ENCODE assay signal across 8 mouse cellular contexts in the genomic region with DNA sequence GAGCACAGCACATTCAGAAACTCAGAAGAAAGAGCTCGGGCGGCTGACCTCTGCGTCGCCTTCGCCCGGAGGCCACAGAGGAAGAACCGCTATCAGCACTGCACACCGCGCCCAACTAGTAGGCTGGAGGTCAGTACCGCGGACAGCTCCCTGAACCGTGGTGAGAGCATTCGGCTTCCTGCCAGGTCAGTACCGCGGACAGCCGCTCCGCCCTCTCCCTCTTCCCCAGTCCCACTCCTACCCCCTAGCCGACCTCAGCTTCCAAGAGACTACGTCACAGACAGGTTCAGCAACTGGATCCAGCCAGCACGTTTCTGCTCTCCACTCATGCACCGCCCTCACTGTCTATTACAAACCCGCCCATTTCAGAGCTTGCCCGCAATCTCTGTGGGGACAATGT. TPM values are rescaled to one million over a fixed set of nuclear protein-coding genes. Genes with fewer than 3 reads are reported as not detected.
DNase-seq lines count a peak whose midpoint lies in the region; ATAC-seq and TF ChIP-seq lines count a peak whose summit lies in the region.

No protein-coding gene starts in this region.

- no peaks in the 10 kb centered on the region for H3K4me1 ChIP-seq in ES-Bruce4 (ENCODE audit: control insufficient read depth, insufficient read depth, low read length)
- 0 out of 2 replicates have a peak, but pooled peaks cover 4% of the 10 kb centered on the region for H3K4me1 ChIP-seq in lung, postnatal 0 days (ENCODE audit: insufficient read depth, low read depth, low read length)

- TF ChIP-seq CTCF in ES-Bruce4 (IDR thresholded peaks at IDR 0.05; ENCODE audit: low read depth, low read length), result no peak
- 0 out of 2 replicates have a peak, but pooled peaks have one; percentile 13 for TF ChIP-seq CTCF in lung, postnatal 0 days (IDR thresholded peaks at IDR 0.05)

- no peak overlapping the region for H3K4me3 ChIP-seq in ES-Bruce4 (ENCODE audit: low read depth, low read length)
- no peak overlapping the region for H3K4me3 ChIP-seq in lung, postnatal 0 days (ENCODE audit: low read depth, low read length)

- no peak overlapping the region for H3K9ac ChIP-seq in ES-Bruce4 (ENCODE audit: low read depth, poor library complexity, severe bottlenecking)
- H3K9ac ChIP-seq in lung, postnatal 0 days (replicated peaks; ENCODE audit: low read depth), result no peak overlapping the region

- intact Hi-C loops in heart, postnatal 36 days (cut with DNase I), result no loop called here

- WGBS in lung, postnatal 0 days, result 4% methylated on average over 23 of the region's 23 CpGs

- H3K9me3 ChIP-seq in ES-Bruce4 (replicated peaks; ENCODE audit: control insufficient read depth, insufficient read depth, low read length, poor library complexity, severe bottlenecking), result no peaks in the 10 kb centered on the region
- no peaks in the 10 kb centered on the region for H3K9me3 ChIP-seq in lung, postnatal 0 days (ENCODE audit: low read length)

- TF ChIP-seq POLR2A in ES-Bruce4 (IDR thresholded peaks at IDR 0.05; ENCODE audit: insufficient read depth, low read length), result no peak

- no peaks in the 10 kb centered on the region for H3K36me3 ChIP-seq in ES-Bruce4 (ENCODE audit: control insufficient read depth, insufficient read depth, low read length, poor library complexity, severe bottlenecking)
- no peaks in the 10 kb centered on the region for H3K36me3 ChIP-seq in lung, postnatal 0 days (ENCODE audit: insufficient read depth, low read length)

- ATAC-seq in lung, postnatal 0 days, result peak; percentile 96
- no peak for ATAC-seq in inflammation-experienced regulatory T-cells, adult 6 months

- peak; percentile 85 for DNase-seq in adipocyte (ENCODE audit: low spot score)
- peak; percentile 14 for DNase-seq in fibroblast of lung, adult 2 months (ENCODE audit: low read depth)
- DNase-seq in heart, postnatal 36 days, result peak; percentile 88 to 91
- peak; percentile 79 to 85 for DNase-seq in layer of hippocampus, postnatal 10 days (ENCODE audit: low spot score in 2 of 2)
- DNase-seq in lung, postnatal 0 days (ENCODE audit: low spot score), result peak; percentile 95
- peak; percentile 58 for DNase-seq in spleen, adult 12 weeks (ENCODE audit: low spot score)

- H3K27ac ChIP-seq in ES-Bruce4 (ENCODE audit: insufficient read depth, low read length), result no peak overlapping the region
- no peak overlapping the region for H3K27ac ChIP-seq in lung, postnatal 0 days (ENCODE audit: low read length)

- no peak overlapping the region for H3K4me2 ChIP-seq in lung, postnatal 0 days (replicated peaks; ENCODE audit: low read depth, low read length)

- H3K27me3 ChIP-seq in ES-Bruce4 (ENCODE audit: control insufficient read depth, insufficient read depth, low read length, poor library complexity, severe bottlenecking), result peaks cover 14% of the 10 kb centered on the region
- peaks cover 58% of the 10 kb centered on the region for H3K27me3 ChIP-seq in lung, postnatal 0 days (replicated peaks; ENCODE audit: insufficient read depth, low read length)

- peak; percentile 61; the same call in 1 of the 2 replicates for TF ChIP-seq EP300 in ES-Bruce4 (IDR thresholded peaks at IDR 0.05; ENCODE audit: insufficient read depth, low read depth, low read length)
- no peak for TF ChIP-seq EP300 in lung, postnatal 0 days (IDR thresholded peaks at IDR 0.05)

RNA-seq across cellular contexts. Expression of a gene that starts 4.4 kb away (rescaled TPM):
- not detected in 2 replicates for polyA plus RNA-seq in ES-Bruce4 (2011; ENCODE audit: insufficient read depth, insufficient read length, low read depth, missing spikeins)
- total RNA-seq in heart, postnatal 36 days (2021), result not detected
- total RNA-seq in layer of hippocampus, postnatal 10 days (2021), result not detected
- not detected in 2 replicates for polyA plus RNA-seq in lung, postnatal 0 days (2015; fragmentation: Nextera tagmentation; extraction: Ambion mirVana)
- not detected for polyA plus RNA-seq in inflammation-experienced regulatory T-cells, adult 6 months (2017; shearing (Covaris generic))

RNA-seq across cellular contexts. Expression of a gene that starts 59.9 kb away (rescaled TPM):
- 6.9 and 7.2 TPM in 2 replicates for polyA plus RNA-seq in ES-Bruce4 (2011; ENCODE audit: insufficient read depth, insufficient read length, low read depth, missing spikeins)
- 1 to 10 TPM; 2.8 to 4.0 TPM for total RNA-seq in heart, postnatal 36 days (2021)
- 10 to 100 TPM; 10.5 to 11.8 TPM for total RNA-seq in layer of hippocampus, postnatal 10 days (2021)
- 7.0 and 7.2 TPM in 2 replicates for polyA plus RNA-seq in lung, postnatal 0 days (2015; fragmentation: Nextera tagmentation; extraction: Ambion mirVana)
- polyA plus RNA-seq in inflammation-experienced regulatory T-cells, adult 6 months (2017; shearing (Covaris generic)), result 10 to 100 TPM in 2 of 3 experiments, 1 to 10 TPM in 1; 9.7 to 32.4 (median 26.8) TPM

Comparison
In these comparisons a context has a peak if more than half of its experiments do, and no peak if none do; other contexts are left out.
1. DNase-seq: peak in every context shown above with its lines; median percentile 95 in lung, postnatal 0 days; 90 in heart, postnatal 36 days; 85 in adipocyte; 82 in layer of hippocampus, postnatal 10 days; 58 in spleen, adult 12 weeks; 14 in fibroblast of lung, adult 2 months.